Mouse (Mus musculus) kidney, postnatal 14 days (tissue): ENCODE data around the gene Krit1.
"Not testable (repeated sequence)": the region's sequence is repeated elsewhere in the genome, so short reads cannot be mapped to it uniquely, and the experiment has no call there.

Experiments used
- DNase-seq: peaks from one replicate; pipeline ENCODE4 v3.0.0; 2022; ENCODE audit warnings: mixed read lengths

Krit1 gene

DNA sequence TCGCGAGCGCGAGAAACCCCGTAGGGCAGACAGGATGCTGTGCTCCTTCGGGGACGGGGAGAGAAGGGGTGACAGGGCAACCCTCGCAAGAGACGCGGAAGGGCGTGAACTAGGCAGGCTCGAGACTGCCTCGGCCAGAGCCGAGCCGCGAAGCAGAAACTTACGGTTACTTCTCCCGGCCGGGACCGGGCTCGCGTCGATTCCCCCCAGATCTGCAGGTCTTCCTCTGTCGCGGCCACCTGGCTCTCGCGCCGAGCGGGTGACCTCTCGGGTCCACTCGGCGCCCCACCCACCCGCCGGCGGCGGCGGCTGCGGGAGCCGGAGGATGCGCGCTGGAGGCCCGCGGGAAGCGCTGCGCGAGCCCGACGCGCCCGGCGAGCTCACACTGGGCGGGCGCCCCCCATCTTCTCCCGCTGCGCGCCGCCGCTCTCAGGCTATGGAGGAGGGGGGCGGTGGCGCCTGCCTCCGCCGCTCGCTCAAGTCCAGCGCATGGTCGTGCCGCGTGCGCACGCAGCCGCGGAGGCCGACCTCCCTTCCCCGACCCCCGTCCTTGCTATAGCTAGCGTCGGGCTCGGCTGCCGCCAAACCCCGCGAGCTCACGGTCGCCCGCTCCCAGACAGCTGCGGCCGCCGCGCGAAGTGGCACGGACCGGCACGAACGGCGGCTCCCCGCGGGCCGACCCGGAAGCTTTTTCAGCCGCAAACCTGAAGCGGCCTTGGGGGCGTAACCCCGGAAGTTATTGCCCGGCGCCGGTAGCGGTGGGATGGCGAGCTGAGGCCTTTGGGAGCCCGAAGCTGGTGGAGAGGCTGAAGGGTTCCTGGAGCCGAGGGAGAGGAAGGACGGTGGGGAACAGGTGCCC, at the start of gene Krit1, which contains the start of gene Ankib1:
Gene Krit1 (plus strand): TSS at position 752 of the 859 bp plus-strand sequence.
Gene Ankib1 (minus strand): TSS at position 493 of the 859 bp plus-strand sequence.
- DNase-seq: peak; percentile 93

DNA sequence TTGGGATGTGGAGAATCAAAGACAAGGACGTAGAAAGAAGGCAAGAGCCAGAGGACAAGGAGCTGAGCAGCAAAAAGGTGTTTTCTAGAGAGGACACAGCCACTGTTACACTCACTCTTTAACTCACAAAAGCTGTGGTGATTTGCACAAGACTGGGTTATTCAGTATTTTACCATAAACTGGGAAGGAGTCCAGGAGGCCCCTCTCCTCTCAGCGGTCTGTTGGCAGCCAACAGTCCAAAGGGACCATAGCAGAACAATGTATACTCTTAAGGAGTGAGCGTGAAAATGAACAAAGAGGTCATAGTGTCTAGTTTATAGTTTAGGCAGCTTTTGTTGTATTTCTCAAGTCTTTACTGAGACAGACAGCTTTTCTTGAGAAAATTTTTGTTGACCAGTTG, 31.5 kb upstream of the Krit1 start:
- no peak for DNase-seq

DNA sequence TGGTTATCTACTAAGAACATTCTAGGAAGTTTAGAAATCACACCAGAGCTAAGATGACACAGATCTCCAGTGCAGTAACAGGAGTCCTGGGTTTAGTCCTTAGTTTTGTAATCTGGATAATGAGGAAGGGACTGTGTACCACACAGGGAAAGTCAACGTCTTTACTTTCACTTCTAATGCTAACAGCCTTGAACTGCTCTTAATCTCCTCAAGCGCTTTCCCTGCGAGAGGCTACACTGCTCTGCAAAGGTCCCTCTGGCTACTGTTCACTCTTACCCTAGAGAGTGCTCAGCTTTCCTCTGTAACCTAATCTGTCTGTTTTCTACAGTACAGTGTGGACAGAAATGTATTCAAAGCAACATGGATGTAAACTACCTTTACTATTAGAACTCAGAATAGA, 31.0 kb upstream of the Krit1 start:
- DNase-seq: no peak

DNA sequence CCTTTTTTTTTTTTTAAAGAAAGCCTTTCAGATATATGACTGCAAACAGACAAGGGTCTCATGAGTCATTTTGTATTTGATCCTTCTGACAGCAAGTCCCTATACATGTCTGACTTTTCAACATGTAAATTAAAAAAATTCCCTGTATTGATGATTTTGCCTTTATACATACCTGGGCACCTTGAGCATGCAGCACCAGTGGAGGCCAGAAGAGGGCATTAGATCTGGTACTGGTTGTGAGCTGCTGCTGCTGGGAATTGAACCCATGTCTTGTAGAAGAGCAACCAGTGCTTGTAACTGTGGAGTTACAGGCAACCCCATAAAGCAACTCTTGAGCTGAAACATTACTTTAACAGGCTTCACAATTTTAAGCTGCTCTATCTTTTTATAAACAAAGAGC, 20.3 kb upstream of the Krit1 start:
- DNase-seq: no peak

DNA sequence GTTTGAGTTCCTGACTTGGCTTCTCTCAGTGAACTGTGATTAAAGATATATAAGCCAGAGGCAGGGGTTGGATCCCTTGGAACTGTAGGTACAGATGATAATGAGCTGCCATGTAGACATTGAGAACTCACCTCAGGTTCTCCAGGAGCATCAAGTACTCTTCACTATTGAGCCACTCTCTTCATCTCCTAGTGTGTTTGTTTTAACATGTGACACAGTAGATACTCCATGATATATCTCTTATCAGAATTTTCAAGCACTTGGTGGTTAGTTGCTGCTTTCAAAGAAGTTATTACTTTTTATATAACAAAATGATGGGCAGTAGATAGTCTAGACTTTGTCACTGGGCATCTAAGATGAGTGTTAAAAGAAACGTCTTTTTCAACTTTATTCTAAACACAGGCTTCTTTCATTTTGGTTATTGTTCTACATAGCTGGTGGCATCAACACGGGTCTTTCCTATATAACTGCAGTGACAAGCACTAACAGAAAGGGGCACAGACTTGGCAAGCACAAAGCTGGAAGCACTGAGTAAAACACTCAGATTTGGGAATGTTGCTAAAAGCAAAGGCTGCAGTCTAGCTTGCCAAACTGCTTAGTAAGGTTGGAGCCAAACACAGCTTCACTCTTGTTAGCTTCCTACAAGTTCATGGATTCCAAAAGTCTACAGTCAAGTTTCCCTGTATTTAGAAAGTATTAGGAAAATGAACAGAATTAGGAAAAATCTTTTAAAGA, 18.9 kb upstream of the Krit1 start:
- DNase-seq: no peak

DNA sequence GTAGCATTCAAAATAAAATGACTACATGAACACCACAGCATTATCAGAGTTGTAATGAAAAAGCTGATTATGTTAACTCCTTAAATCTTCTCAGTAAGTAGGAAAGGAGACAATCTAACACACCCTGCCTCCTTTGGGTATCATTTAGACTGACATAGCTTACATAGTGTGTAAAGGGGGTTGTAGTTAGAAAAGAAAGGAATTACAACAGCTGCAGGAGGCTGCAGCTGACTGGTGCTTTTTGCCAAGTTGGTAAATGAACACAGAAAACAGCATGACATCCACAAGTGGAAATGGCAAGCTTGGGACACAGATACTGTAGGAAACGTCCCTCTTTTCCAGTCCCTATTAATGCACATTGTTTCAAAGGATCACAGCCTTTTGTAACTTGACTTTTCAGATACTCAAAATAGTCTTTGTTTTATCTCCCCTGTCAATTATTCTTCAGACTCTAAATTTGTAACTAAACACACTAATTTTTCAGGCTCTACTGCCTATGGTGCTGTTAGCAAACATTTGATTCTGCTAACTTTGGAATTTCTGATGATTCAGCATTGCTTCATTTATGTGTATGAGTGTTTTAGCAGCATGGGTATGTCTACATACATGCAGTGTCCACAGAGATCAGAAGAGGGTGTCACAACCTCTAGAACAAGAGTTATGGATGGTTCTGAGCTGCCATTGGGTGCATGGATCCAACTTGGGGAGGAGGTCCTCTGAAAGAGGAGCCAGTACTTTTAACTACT, 18.1 kb upstream of the Krit1 start:
- no peak for DNase-seq

DNA sequence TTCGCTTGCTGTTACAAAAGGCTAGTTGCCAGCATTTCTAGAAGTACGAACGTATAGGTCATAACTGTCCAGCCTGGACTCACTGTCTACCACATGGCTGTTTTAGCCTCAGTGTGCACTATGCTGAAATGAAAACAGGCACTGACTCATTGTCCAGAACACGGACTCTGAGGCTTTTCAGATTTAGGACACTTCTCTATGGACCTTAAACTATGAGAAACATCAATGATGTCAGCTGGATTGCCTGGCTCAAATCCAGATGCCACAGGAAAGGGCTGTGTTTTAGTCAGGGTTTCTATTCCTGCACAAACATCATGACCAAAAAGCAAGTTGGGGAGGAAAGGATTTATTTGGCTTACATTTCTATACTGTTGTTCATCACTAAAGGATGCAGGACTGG, 15.4 kb upstream of the Krit1 start:
- DNase-seq: peak; percentile 41

DNA sequence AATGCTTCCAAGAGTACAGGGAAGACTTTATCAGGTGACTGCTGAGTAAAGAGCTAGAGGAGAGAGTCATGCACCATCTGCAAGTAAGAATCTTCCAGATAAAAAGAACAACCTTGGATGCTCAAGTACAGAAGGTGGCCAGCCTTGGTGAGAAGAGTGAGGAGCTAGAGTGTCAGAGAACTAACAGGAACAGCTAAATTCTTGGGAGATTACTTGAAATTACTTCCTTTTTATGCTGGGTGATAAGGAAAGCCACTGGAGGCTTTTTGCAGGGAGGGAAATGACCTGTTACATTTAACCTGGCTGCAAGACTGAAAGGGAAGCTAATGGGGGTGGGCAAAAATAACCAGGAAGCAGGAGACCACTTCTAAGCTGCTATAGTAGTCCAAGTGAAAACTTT, 11.9 kb upstream of the Krit1 start:
- DNase-seq: no peak

DNA sequence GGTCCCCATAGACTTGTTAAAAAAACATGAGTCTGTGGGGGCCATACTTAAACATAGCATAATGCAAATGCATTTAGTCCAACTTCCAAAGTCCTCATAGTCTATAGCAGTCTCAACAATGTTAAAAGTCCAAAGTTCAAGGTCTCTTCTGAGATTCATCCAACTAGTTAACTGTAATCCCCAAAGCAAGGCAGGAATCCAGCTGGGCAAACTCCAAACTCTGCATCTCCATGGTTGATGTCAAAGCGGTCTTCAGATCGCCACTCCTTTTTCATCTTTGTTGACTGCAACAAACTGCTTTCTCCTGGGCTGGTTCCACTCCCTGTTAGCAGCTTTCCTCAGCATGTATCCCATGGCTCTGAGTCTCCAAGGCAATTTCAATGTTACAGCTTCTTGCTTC, 5.9 kb upstream of the Krit1 start:
- not testable (repeated sequence) for DNase-seq

DNA sequence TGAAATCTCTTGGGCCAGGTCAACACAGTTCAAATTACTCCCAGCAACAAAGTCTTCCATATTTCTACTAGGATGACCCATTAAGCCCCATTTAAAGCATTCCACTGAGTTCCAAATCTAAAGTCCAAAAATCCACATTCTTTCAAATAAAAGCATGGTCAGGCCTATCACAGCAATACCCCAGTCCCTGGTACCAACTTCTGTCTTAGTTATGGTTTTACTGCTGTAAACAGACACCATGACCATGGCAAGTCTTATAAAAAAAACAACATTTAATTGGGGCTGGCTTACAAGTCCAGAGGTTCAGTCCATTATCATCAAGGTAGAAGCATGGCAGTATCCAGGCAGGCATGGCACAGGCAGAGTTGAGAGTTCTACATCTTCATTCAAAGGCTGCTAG, 4.3 kb upstream of the Krit1 start:
- DNase-seq: not testable (repeated sequence)

DNA sequence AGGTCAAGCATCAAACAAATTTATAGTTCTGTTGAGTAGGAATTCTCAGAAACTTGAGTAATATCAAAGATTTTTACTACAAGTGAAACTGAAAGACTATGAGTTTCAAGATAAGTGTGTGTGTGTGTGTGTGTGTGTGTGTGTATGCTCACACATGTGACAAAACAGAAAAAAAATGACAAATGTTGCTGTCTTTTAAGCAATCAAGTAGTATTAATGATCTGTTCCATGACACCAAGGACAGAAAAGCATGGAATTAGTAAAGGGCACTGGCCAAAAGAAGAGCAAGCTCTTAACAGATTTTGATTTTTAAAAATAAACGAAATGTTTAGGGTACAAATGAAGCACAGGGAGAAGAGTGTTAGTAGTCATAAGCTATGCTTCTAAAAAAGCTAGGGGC, 2.9 kb upstream of the Krit1 start:
- DNase-seq: no peak

DNA sequence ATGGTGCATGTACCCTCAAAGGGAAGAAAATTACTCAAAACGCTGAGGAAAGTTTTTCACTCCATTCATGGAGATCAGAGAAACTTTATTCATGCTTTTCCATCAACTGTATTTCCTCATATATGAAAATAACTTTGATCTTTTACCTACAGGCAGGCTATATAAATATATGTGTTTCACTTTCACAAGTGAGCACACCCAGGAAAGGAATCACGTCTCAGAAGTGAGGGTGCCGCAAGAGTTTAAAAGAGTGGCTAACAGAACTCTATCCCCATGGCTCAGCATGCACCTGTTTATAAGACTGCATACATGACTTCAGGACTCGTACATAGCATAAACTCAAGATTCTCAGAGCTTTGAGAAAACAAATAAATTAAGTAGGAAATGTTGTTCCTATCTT, 2.1 kb upstream of the Krit1 start:
- no peak for DNase-seq

DNA sequence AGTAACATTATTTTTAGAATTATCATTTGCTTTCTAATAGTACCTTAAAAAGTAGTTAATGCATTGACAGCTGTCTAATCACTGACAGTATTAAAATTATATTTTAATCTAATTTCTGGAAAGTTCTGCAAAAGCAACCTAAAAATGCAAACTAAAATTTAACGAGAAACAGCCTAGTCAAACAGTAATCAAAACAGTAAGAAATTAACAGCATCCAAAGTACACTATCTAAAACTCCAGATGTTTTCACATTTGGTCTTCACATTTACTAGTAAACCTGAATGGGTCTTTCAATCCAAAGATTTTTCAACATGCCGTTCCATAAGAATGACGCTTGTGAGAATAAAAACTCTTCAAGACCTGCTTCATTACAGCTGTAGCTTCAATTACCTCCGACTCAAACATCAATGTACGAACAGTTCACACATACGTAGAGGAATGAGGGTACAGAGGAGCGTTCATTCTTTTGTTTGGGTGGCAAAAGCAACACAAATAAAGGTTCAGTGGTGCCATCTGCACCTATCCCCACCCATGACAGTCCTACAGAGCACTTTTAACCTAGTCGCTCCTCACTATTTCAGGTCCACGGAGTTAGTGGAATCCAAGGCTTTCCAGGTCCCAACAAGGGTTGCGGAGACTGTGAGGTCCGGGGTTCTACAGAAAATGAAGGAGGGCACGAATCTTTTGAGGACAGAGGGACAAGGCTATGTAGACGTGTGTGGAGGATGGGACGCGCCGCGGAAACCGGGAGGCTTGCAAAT, 1.1 kb upstream of the Krit1 start:
- DNase-seq: peak; percentile 3

DNA sequence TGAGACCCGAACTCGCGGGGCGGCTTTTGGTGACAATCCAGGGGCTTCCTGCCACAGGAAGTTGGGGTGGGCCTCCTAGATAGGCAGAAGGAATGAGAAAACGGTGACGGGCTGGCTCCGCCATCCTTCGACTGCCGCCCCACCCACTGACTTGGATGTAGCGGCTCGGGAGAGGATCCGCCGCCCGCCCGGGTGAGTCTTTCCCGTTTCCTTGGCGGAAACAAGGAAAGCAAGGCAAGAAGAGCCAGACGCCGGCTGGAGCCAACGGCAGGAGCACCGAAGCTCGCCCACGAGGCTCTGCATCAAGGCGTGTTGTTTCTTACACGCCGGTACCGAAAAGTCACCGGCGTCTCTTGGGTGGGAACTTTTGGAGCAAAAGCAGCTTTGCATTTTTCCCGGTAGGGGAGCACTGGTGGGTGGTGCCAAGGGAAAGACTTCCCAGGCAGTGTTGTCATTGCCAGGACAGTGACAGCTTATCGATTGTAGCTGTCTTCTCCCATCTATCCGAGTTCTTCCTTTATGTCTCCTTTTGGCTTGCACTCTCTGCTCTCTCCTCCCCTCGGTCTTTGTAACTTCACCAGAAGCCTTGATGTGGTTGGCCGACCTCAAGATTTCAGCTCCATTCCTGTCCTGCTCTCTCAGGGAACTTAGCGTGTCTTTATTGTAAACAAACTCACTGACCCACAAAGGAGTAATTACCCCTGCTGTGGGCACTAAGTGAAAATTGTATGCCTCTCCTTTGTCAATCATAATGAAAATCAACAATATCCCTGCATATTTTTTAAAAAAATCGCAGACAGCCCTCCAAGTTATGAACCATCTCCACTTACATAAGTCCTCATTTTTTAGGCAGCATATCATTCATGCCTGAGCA, 545 bp downstream of the Krit1 start:
- no peak for DNase-seq

DNA sequence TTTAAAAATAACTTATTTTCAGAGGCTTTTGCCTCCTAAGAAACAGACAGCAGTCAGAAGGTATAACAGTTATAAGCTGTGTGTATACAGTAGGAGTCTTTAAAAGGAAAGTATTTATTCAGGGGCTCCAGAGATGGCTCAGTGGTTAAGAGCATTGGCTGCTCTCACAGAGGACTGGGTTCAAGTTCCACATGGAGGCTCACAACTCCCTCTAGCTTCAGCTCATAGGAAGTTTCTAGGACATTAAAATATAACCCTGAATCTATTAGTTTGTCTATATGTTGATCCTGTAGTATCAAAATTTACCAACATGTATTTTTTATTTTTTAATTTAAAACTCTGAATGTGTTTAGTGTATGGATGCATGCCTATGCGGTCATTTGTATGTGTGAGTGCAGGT, 5.5 kb downstream of the Krit1 start:
- DNase-seq: no peak

DNA sequence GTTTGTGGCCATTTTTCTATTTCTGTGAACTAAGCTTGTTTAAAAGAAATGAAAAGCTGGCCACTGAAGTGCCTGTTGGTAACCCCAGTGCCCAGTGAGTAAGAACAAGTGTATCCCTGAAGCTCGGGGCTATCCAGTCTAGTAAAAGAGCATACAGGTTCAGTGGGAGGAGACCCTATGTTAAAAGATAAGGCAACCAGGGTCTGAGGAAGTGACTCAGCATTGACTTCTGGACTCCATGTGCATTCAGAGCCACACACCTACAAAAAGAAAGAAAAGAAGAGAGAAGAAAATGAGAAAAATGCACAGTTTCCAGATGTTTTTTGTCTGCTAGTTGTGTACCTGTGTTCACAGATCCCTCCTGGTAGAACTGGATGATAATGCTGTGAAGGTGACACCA, 31.1 kb downstream of the Krit1 start:
- no peak for DNase-seq

DNA sequence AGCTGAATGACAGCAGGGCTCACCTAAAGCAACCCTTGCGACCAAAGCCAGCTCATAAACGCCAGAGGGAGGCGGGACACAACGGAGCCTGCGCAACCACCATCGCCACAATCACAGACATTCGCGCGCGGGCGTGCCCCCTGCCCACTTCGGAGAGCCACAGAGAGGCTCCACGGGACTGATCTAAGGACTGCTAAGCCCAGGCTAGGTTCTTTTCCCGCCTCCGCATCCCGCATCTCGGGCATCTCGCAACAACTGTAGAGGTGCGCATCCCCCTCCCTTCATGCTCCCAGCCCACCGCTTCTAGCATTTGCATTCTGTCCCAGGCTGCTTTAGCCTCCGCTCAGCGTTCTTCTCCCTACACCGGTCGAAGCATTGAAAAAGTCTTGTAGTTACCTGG, 42.0 kb downstream of the Krit1 start, which contains the start of gene Lrrd1:
Gene Lrrd1 (plus strand): TSS at position 148 of the 400 bp plus-strand sequence.
- DNase-seq: peak; percentile 10

DNA sequence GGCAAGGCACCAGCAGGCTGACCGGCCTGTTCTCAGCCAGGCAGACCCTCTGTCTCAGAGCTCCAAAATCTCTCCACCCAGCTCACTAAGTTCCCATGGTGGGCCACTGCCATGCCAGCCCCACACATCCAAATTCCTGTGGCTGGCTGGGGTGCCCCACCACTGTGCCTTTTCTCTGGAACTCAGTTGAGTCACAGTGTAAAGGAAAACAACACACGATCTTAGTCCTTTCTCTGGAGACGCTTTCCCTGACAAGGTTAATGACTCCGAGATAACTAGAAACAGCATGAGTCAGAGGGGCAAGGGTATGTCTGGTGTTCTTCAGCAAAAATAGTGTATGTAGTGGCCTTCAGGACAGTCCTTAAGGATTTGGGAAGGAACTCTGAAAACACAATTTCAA, 67.2 kb downstream of the Krit1 start:
- no peak for DNase-seq

DNA sequence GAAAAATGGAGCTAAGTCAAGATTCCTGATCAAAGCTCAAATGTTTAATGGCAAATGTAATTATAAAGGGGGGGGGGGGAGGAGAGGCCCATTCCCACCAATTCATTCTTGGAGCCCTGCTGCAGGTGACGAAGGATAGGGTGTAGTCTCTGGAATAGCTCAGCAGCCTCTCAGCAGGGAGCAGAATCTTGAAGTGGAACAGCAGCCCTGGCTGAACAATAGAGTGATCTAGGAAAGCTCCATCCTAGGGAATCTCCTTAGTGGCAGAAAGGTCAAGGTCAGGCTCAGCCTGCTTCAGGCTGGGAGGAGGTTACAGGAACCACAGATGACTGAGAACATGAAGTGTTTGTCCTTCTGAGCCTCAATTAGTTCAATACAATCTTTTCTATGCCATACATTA, 69.4 kb downstream of the Krit1 start:
- DNase-seq: no peak

DNA sequence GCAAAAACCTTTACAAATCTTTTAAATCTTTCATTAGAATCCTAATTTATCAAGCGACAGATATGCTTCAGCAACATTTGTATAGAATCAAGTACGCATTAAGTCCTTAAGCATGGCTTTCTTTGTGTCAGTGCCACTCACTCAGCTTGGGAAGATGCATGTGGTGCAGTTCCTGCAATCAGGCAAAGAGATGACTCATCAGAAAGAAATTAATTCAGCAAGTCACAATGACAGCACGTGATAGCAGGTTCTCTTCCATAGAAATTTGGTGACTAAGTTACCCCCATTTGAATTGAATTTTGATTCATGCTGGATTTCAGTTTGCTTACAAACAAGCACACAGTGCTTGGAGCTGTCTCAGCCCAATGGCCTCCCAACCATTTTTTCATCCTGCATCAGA, 70.5 kb downstream of the Krit1 start:
- DNase-seq: no peak

DNA sequence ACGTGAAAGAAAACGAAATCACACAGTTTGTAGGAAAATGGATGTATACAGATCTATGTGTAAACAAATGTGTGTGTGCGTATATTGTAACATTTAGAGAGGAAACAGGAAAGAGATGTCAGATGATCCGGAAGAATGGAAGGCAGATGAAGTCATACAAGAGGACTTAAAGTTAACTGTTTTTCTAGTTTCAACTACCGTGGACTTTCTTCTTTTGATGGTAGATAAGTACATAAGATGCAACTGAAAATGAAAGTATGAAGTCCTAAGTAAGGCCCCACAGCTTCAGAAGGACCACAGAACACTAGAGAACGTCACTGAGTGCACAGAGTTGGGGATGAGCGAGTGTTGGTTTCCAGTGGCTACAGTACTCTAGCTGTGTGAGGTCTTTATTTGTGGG, 83.9 kb downstream of the Krit1 start:
- DNase-seq: not testable (repeated sequence)

DNA sequence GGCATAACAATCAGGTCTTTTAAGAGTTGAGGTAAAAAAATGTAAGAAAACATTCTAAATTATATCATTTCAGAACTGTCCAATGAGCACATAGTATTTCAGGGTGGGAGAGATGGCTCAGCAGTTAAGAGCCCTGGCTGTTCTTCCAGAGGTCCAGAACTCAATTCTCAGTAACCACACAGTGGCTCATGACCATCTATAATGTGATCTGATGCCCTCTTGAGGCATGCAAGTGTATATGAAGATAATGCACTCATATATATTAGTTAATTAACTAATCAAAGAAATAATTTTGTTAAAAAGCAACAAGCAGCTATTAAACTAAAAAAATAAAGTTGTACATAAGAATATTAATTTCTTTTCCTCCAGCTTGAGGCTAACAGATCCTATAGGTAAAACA, 86.2 kb downstream of the Krit1 start:
- DNase-seq: no peak
